Mouse (Mus musculus) embryonic facial prominence, embryonic 11.5 days (tissue): ENCODE measurements at regions not wholly inside any gene's neighbourhood (a gene's known extent, or its start where the extent isn't known, plus 50 kb on each side); places are given as distances from the start of the nearest gene placed in this dataset.
"Not testable (repeated sequence)": the region's sequence is repeated elsewhere in the genome, so short reads cannot be mapped to it uniquely, and the experiment has no call there.

Experiments
- ATAC-seq: fragments of 200-750 bp; cut with Nextera tagmentation; replicated peaks from 2 replicates; pipeline ENCODE4 v1.8.0; 2017; ENCODE audit warnings: low read depth; ENCODE audit not compliant: insufficient number of reproducible peaks, low FRiP score, low TSS enrichment
- DNase-seq: peaks from one replicate; pipeline ENCODE4 v3.0.0-alpha.2; 2015; ENCODE audit warnings: low spot score
- H3K27ac ChIP-seq: fragments of 300-500 bp; sonication (generic); replicated peaks from 2 replicates; pipeline ENCODE4 v1.5.1; 2014; ENCODE audit warnings: mild to moderate bottlenecking, low read depth, low read length, control low read depth
- H3K27me3 ChIP-seq: fragments of 300-500 bp; sonication (generic); 2 replicates; pipeline ENCODE4 v1.6.1; 2014; ENCODE audit warnings: mild to moderate bottlenecking, low read length, moderate library complexity, mixed read lengths; ENCODE audit not compliant: control insufficient read depth, insufficient read depth
- H3K36me3 ChIP-seq: fragments of 300-500 bp; sonication (generic); replicated peaks from 2 replicates; pipeline ENCODE4 v1.6.1; 2014; ENCODE audit warnings: low read depth, mild to moderate bottlenecking, low read length, moderate library complexity, mixed read lengths; ENCODE audit not compliant: control insufficient read depth, insufficient read depth
- H3K4me1 ChIP-seq: fragments of 300-500 bp; sonication (generic); 2 replicates; pipeline ENCODE4 v1.6.1; 2014; ENCODE audit warnings: low read length, mixed read lengths; ENCODE audit not compliant: control insufficient read depth, insufficient read depth
- H3K4me2 ChIP-seq: fragments of 300-500 bp; sonication (generic); 2 replicates; pipeline ENCODE4 v1.6.1; 2014; ENCODE audit warnings: low read depth, mild to moderate bottlenecking, control low read depth, low read length, moderate library complexity
- H3K4me3 ChIP-seq: fragments of 300-500 bp; sonication (generic); 2 replicates; pipeline ENCODE4 v1.5.1; 2014; ENCODE audit warnings: low read depth, low read length, control low read depth
- H3K9ac ChIP-seq: fragments of 300-500 bp; sonication (generic); replicated peaks from 2 replicates; pipeline ENCODE4 v1.6.1; 2014; ENCODE audit warnings: mild to moderate bottlenecking, control low read depth, low read length
- H3K9me3 ChIP-seq: fragments of 300-500 bp; sonication (generic); replicated peaks from 2 replicates; pipeline ENCODE4 v1.6.1; 2016; ENCODE audit warnings: mild to moderate bottlenecking, low read length, inconsistent platforms, mixed read lengths; ENCODE audit not compliant: control insufficient read depth
- WGBS: fragments of 180-500 bp; shearing (Covaris S2); extraction: QIAGEN DNeasy Blood & Tissue Kit; methylation state at CpG from one replicate; pipeline ENCODE4 v1.1.7; 2014; 5-methylcytosine and 5-hydroxymethylcytosine counted together

- WGBS, result 86% methylated on average over 3 of the region's 3 CpGs
- Histone ChIP-seq H3K4me3 (no peak overlapping the region), H3K36me3 (no peaks in the 10 kb centered on the region), H3K27me3 (no peaks in the 10 kb centered on the region), H3K27ac (no peak overlapping the region), H3K4me2 (no peak overlapping the region), H3K9me3 (no peaks in the 10 kb centered on the region), H3K4me1 (no peaks in the 10 kb centered on the region), H3K9ac (no peak overlapping the region)
- DNase-seq, result no peak
- no peak for ATAC-seq
These were observed 1264.6 kb upstream of the Nova1 start for GRCm38 (mm10) chr12:48083377-48083776.

- Histone ChIP-seq H3K4me2 (no peak overlapping the region), H3K36me3 (no peaks in the 10 kb centered on the region), H3K27ac (no peak overlapping the region), H3K9ac (no peak overlapping the region), H3K9me3 (no peaks in the 10 kb centered on the region), H3K27me3 (no peaks in the 10 kb centered on the region), H3K4me1 (no peaks in the 10 kb centered on the region), H3K4me3 (no peak overlapping the region)
- 88% methylated on average over 2 of the region's 2 CpGs for WGBS
- ATAC-seq, result no peak
- no peak for DNase-seq
These were observed 1243.9 kb upstream of the Nova1 start for GRCm38 (mm10) chr12:48062620-48062942.

GRCm38 (mm10) chr12:48061898-48062619 lies 1243.3 kb upstream of the Nova1 start:
- Histone ChIP-seq H3K4me2 (no peak overlapping the region), H3K9me3 (no peaks in the 10 kb centered on the region), H3K4me3 (no peak overlapping the region), H3K27ac (no peak overlapping the region), H3K27me3 (no peaks in the 10 kb centered on the region), H3K36me3 (no peaks in the 10 kb centered on the region), H3K4me1 (no peaks in the 10 kb centered on the region), H3K9ac (no peak overlapping the region)
- 83% methylated on average over 8 of the region's 8 CpGs for WGBS
- no peak for DNase-seq
- ATAC-seq, result no peak

GRCm38 (mm10) chr12:48020416-48020815 lies 1201.7 kb upstream of the Nova1 start:
- DNase-seq (no peak), ATAC-seq (no peak)
- no peak overlapping the region for H3K9ac ChIP-seq
- no peaks in the 10 kb centered on the region for H3K9me3 ChIP-seq
- H3K27ac ChIP-seq, result no peak overlapping the region
- no peak overlapping the region for H3K4me3 ChIP-seq
- H3K36me3 ChIP-seq, result no peaks in the 10 kb centered on the region
- H3K4me1 ChIP-seq, result no peaks in the 10 kb centered on the region
- H3K4me2 ChIP-seq, result no peak overlapping the region
- H3K27me3 ChIP-seq, result no peaks in the 10 kb centered on the region

- Histone ChIP-seq H3K27ac (no peak overlapping the region), H3K36me3 (no peaks in the 10 kb centered on the region), H3K9me3 (no peaks in the 10 kb centered on the region), H3K4me2 (no peak overlapping the region), H3K27me3 (no peaks in the 10 kb centered on the region), H3K4me3 (no peak overlapping the region), H3K4me1 (no peaks in the 10 kb centered on the region), H3K9ac (no peak overlapping the region)
- DNase-seq (no peak), ATAC-seq (no peak)
These were observed 1157.1 kb upstream of the Nova1 start for GRCm38 (mm10) chr12:47975868-47976267.

- Histone ChIP-seq H3K4me3 (no peak overlapping the region), H3K4me2 (no peak overlapping the region), H3K9ac (no peak overlapping the region), H3K27ac (no peak overlapping the region), H3K9me3 (no peaks in the 10 kb centered on the region), H3K36me3 (no peaks in the 10 kb centered on the region), H3K27me3 (no peaks in the 10 kb centered on the region), H3K4me1 (no peaks in the 10 kb centered on the region)
- 44% methylated on average over 2 of the region's 2 CpGs for WGBS
- ATAC-seq (no peak), DNase-seq (no peak)
These were observed 1150.9 kb upstream of the Nova1 start for GRCm38 (mm10) chr12:47969655-47970054.

GRCm38 (mm10) chr12:47954330-47954729 lies 1135.6 kb upstream of the Nova1 start:
- ATAC-seq (no peak), DNase-seq (no peak)
- Histone ChIP-seq H3K27me3 (no peaks in the 10 kb centered on the region), H3K4me2 (no peak overlapping the region), H3K36me3 (no peaks in the 10 kb centered on the region), H3K4me1 (no peaks in the 10 kb centered on the region), H3K4me3 (no peak overlapping the region), H3K27ac (no peak overlapping the region), H3K9me3 (no peaks in the 10 kb centered on the region), H3K9ac (no peak overlapping the region)
- 84% methylated on average over 8 of the region's 8 CpGs for WGBS

- not testable (repeated sequence) for H3K9ac ChIP-seq, DNase-seq, H3K36me3 ChIP-seq, H3K4me1 ChIP-seq, ATAC-seq, H3K9me3 ChIP-seq, H3K4me3 ChIP-seq, H3K27ac ChIP-seq, H3K27me3 ChIP-seq, H3K4me2 ChIP-seq
- WGBS, result 76% methylated on average over 2 of the region's 2 CpGs
These were observed 1120.8 kb upstream of the Nova1 start for GRCm38 (mm10) chr12:47939491-47939890.
